In genomic region chr17:14165332-14165876, GRCm38 (mm10) we compare ENCODE assay signal across 8 mouse cellular contexts. TPM values are rescaled to one million over a fixed set of nuclear protein-coding genes. Genes with fewer than 3 reads are reported as not detected.
DNase-seq lines count a peak whose midpoint lies in the region; ATAC-seq lines count a peak whose summit lies in the region.

No protein-coding gene starts in this region.

- H3K36me3 ChIP-seq in embryonic facial prominence, embryonic 11.5 days (replicated peaks; ENCODE audit: control insufficient read depth, insufficient read depth, low read depth, low read length), result no peaks in the 10 kb centered on the region
- no peaks in the 10 kb centered on the region for H3K36me3 ChIP-seq in hindbrain, embryonic 11.5 days (ENCODE audit: control insufficient read depth, insufficient read depth, low read length)
- no peaks in the 10 kb centered on the region for H3K36me3 ChIP-seq in midbrain, embryonic 14.5 days (ENCODE audit: control insufficient read depth, insufficient read depth, low read length)
- H3K36me3 ChIP-seq in liver, embryonic 11.5 days (ENCODE audit: control insufficient read depth, insufficient read depth, low read length), result no peaks in the 10 kb centered on the region

- no peaks in the 10 kb centered on the region for H3K27me3 ChIP-seq in embryonic facial prominence, embryonic 11.5 days (ENCODE audit: control insufficient read depth, insufficient read depth, low read length)
- no peaks in the 10 kb centered on the region for H3K27me3 ChIP-seq in hindbrain, embryonic 11.5 days (ENCODE audit: control insufficient read depth, insufficient read depth, low read length)
- H3K27me3 ChIP-seq in midbrain, embryonic 14.5 days (ENCODE audit: control insufficient read depth, insufficient read depth, low read length), result no peaks in the 10 kb centered on the region
- peaks cover 3% of the 10 kb centered on the region; the same call in 1 of the 2 replicates for H3K27me3 ChIP-seq in liver, embryonic 11.5 days (replicated peaks; ENCODE audit: control insufficient read depth, insufficient read depth, low read length)

- H3K9ac ChIP-seq in embryonic facial prominence, embryonic 11.5 days (replicated peaks; ENCODE audit: low read length), result no peak overlapping the region; the same call in 1 of the 2 replicates
- H3K9ac ChIP-seq in hindbrain, embryonic 11.5 days (ENCODE audit: low read depth, low read length), result no peak overlapping the region
- no peak overlapping the region for H3K9ac ChIP-seq in midbrain, embryonic 14.5 days (replicated peaks; ENCODE audit: low read length)
- H3K9ac ChIP-seq in liver, embryonic 11.5 days (ENCODE audit: low read depth, low read length), result no peak overlapping the region

- H3K4me2 ChIP-seq in embryonic facial prominence, embryonic 11.5 days (ENCODE audit: low read depth, low read length), result peak overlapping the region; percentile 24
- H3K4me2 ChIP-seq in hindbrain, embryonic 11.5 days (replicated peaks; ENCODE audit: low read depth, low read length), result peak overlapping the region; percentile 13
- peak overlapping the region; percentile 42 for H3K4me2 ChIP-seq in midbrain, embryonic 14.5 days (ENCODE audit: low read length)
- no peak overlapping the region for H3K4me2 ChIP-seq in liver, embryonic 11.5 days

- no peaks in the 10 kb centered on the region for H3K9me3 ChIP-seq in embryonic facial prominence, embryonic 11.5 days (replicated peaks; ENCODE audit: control insufficient read depth, low read length)
- no peaks in the 10 kb centered on the region for H3K9me3 ChIP-seq in hindbrain, embryonic 11.5 days (ENCODE audit: control insufficient read depth, low read length)
- no peaks in the 10 kb centered on the region for H3K9me3 ChIP-seq in midbrain, embryonic 14.5 days (ENCODE audit: control insufficient read depth, low read length)
- no peaks in the 10 kb centered on the region for H3K9me3 ChIP-seq in liver, embryonic 11.5 days (ENCODE audit: control insufficient read depth, low read length)

- peak; percentile 61 for ATAC-seq in embryonic facial prominence, embryonic 11.5 days (replicated peaks; ENCODE audit: insufficient number of reproducible peaks, low FRiP score, low TSS enrichment, low read depth)
- ATAC-seq in hindbrain, embryonic 11.5 days (ENCODE audit: low FRiP score), result peak; percentile 77
- ATAC-seq in midbrain, embryonic 14.5 days (ENCODE audit: low FRiP score, low TSS enrichment), result peak; percentile 76
- no peak for ATAC-seq in liver, embryonic 11.5 days (replicated peaks; ENCODE audit: low FRiP score)

- no peak overlapping the region for H3K27ac ChIP-seq in embryonic facial prominence, embryonic 11.5 days (replicated peaks; ENCODE audit: low read depth, low read length)
- no peak overlapping the region for H3K27ac ChIP-seq in hindbrain, embryonic 11.5 days (ENCODE audit: low read depth, low read length)
- H3K27ac ChIP-seq in midbrain, embryonic 14.5 days (replicated peaks; ENCODE audit: low read depth, low read length), result peak overlapping the region; percentile 77
- no peak overlapping the region for H3K27ac ChIP-seq in liver, embryonic 11.5 days (ENCODE audit: low read depth, low read length)

- peak; percentile 31 to 73 for DNase-seq in cerebellum, postnatal 4 days (ENCODE audit: low spot score in 2 of 2)
- no peak for DNase-seq in cerebellum, adult 9-10 months
- DNase-seq in embryonic facial prominence, embryonic 11.5 days (ENCODE audit: low spot score), result peak; percentile 72
- peak; percentile 54 for DNase-seq in hindbrain, embryonic 11.5 days (ENCODE audit: low spot score)
- peak; percentile 79 to 87 for DNase-seq in layer of hippocampus, postnatal 14 days (ENCODE audit: low spot score in 2 of 2)
- peak; percentile 86 for DNase-seq in midbrain, embryonic 14.5 days
- DNase-seq in testis, postnatal 14 days (ENCODE audit: low spot score), result no peak
- no peak for DNase-seq in liver, embryonic 11.5 days (ENCODE audit: low spot score)

- peaks cover 4% of the 10 kb centered on the region; the same call in 1 of the 2 replicates for H3K4me1 ChIP-seq in embryonic facial prominence, embryonic 11.5 days (ENCODE audit: control insufficient read depth, insufficient read depth, low read length)
- H3K4me1 ChIP-seq in hindbrain, embryonic 11.5 days (replicated peaks; ENCODE audit: control insufficient read depth, insufficient read depth, low read length), result 0 out of 2 replicates have a peak, but pooled peaks cover 6% of the 10 kb centered on the region
- peaks cover 35% of the 10 kb centered on the region for H3K4me1 ChIP-seq in midbrain, embryonic 14.5 days (ENCODE audit: control insufficient read depth, insufficient read depth, low read length)
- peaks cover 17% of the 10 kb centered on the region for H3K4me1 ChIP-seq in liver, embryonic 11.5 days (replicated peaks; ENCODE audit: control insufficient read depth, insufficient read depth, low read length)

- WGBS in embryonic facial prominence, embryonic 11.5 days, result 3% methylated on average over 10 of the region's 10 CpGs
- 2% methylated on average over 10 of the region's 10 CpGs for WGBS in hindbrain, embryonic 11.5 days
- WGBS in midbrain, embryonic 14.5 days, result under 1% methylated on average over 10 of the region's 10 CpGs
- 19% methylated on average over 10 of the region's 10 CpGs for WGBS in liver, embryonic 11.5 days

- no peak overlapping the region for H3K4me3 ChIP-seq in embryonic facial prominence, embryonic 11.5 days (ENCODE audit: low read depth, low read length)
- H3K4me3 ChIP-seq in hindbrain, embryonic 11.5 days (ENCODE audit: low read depth, low read length), result no peak overlapping the region
- no peak overlapping the region for H3K4me3 ChIP-seq in midbrain, embryonic 14.5 days (replicated peaks; ENCODE audit: low read depth, low read length)
- H3K4me3 ChIP-seq in liver, embryonic 11.5 days (ENCODE audit: low read depth, low read length), result no peak overlapping the region

RNA-seq across cellular contexts. Expression of gene Dact2, which starts 38.7 kb away (rescaled TPM):
- 1.1 TPM in 2 replicates for polyA plus RNA-seq in embryonic facial prominence, embryonic 11.5 days (2014; fragmentation: Nextera tagmentation; extraction: Ambion mirVana)
- 0.25 and 0.86 TPM in 2 replicates for polyA plus RNA-seq in hindbrain, embryonic 11.5 days (2014; fragmentation: Nextera tagmentation; extraction: Ambion mirVana)
- total RNA-seq in layer of hippocampus, postnatal 14 days (2021), result 10 to 100 TPM; 20.0 to 23.2 TPM
- 2.1 and 2.2 TPM in 2 replicates for polyA plus RNA-seq in midbrain, embryonic 14.5 days (2014; fragmentation: Nextera tagmentation; extraction: Ambion mirVana)
- 2.3 and 3.0 TPM in 2 replicates for polyA plus RNA-seq in liver, embryonic 11.5 days (2014; fragmentation: Nextera tagmentation; extraction: Ambion mirVana)

Comparison
In these comparisons a context has a peak if more than half of its experiments do, and no peak if none do; other contexts are left out.
1. DNase-seq: peak in cerebellum, postnatal 4 days (2 of 2), embryonic facial prominence, embryonic 11.5 days (single experiment), hindbrain, embryonic 11.5 days (single experiment), layer of hippocampus, postnatal 14 days (2 of 2) and midbrain, embryonic 14.5 days (single experiment); none in cerebellum, adult 9-10 months (single experiment), testis, postnatal 14 days (single experiment) and liver, embryonic 11.5 days (single experiment).